In the genomic region with DNA sequence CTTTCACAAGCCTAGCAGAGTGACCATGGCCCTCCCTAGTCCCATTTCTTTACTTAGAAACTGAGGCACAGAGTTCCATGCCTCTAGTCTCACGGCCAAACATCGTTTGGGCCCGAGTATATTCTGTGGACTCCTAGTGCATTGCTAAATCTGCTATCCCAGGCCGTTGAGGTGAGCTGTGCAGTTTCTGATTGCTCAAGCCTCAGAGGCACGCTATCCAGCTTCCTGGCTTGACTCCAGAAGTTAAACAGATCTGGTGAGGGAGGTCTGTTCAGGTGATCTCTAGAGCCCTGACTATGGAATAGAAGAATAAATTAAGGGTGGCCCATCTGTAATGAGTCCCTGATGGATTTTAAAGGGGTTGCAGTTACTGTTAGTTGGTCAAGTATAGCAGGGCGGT, we compare ENCODE assay signal across 30 mouse cellular contexts. TPM values are rescaled to one million over a fixed set of nuclear protein-coding genes. Genes with fewer than 3 reads are reported as not detected.
DNase-seq lines count a peak whose midpoint lies in the region; ATAC-seq lines count a peak whose summit lies in the region.
"Had no signal": no experiment of that assay in that cellular context is flagged by ENCODE, and none has a peak within 500 bp of the region (broad histone marks: within the 10 kb centered on the region; RNA-seq: fewer than 3 reads in every experiment).

No protein-coding gene starts in this region.

- WGBS in forebrain, embryonic 15.5 days = 85% methylated on average over 6 of the region's 6 CpGs
- 86% methylated on average over 6 of the region's 6 CpGs for WGBS in forebrain, embryonic 14.5 days
- WGBS in intestine, embryonic 15.5 days = 74% methylated on average over 6 of the region's 6 CpGs
- WGBS in intestine, embryonic 16.5 days = 74% methylated on average over 6 of the region's 6 CpGs
- WGBS in lung, embryonic 15.5 days = 84% methylated on average over 6 of the region's 6 CpGs

- H3K4me3 ChIP-seq in forebrain, embryonic 15.5 days = no peak overlapping the region
- H3K4me3 ChIP-seq in forebrain, embryonic 14.5 days (ENCODE audit: low read depth, low read length) = no peak overlapping the region
- no peak overlapping the region for H3K4me3 ChIP-seq in intestine, embryonic 15.5 days (replicated peaks)
- H3K4me3 ChIP-seq in intestine, embryonic 16.5 days (ENCODE audit: low read length) = no peak overlapping the region
- H3K4me3 ChIP-seq in lung, embryonic 15.5 days = no peak overlapping the region
- H3K4me3 ChIP-seq: heart, embryonic 13.5 days; midbrain, embryonic 12.5 days; myocyte; neural tube, embryonic 13.5 days had no signal

- H3K27ac ChIP-seq in forebrain, embryonic 15.5 days (replicated peaks) = 0 out of 2 replicates have a peak overlapping the region, but pooled peaks have one; percentile 24
- no peak overlapping the region; the same call in 1 of the 2 replicates for H3K27ac ChIP-seq in forebrain, embryonic 14.5 days (ENCODE audit: low read depth, low read length)
- 0 out of 2 replicates have a peak overlapping the region, but pooled peaks have one; percentile 36 for H3K27ac ChIP-seq in intestine, embryonic 15.5 days
- no peak overlapping the region for H3K27ac ChIP-seq in intestine, embryonic 16.5 days (ENCODE audit: low read length)
- H3K27ac ChIP-seq in lung, embryonic 15.5 days = peak overlapping the region; percentile 72
- H3K27ac ChIP-seq: midbrain, embryonic 12.5 days; neural tube, embryonic 13.5 days had no signal

- no peak overlapping the region for H3K4me2 ChIP-seq in forebrain, embryonic 15.5 days (replicated peaks)
- H3K4me2 ChIP-seq in forebrain, embryonic 14.5 days (ENCODE audit: low read length) = no peak overlapping the region
- H3K4me2 ChIP-seq in intestine, embryonic 15.5 days (replicated peaks) = no peak overlapping the region
- no peak overlapping the region for H3K4me2 ChIP-seq in intestine, embryonic 16.5 days (ENCODE audit: low read depth, low read length)
- H3K4me2 ChIP-seq in lung, embryonic 15.5 days = no peak overlapping the region
- H3K4me2 ChIP-seq: heart, embryonic 13.5 days; midbrain, embryonic 12.5 days; neural tube, embryonic 13.5 days had no signal

- peaks cover 72% of the 10 kb centered on the region for H3K4me1 ChIP-seq in forebrain, embryonic 15.5 days
- peaks cover 12% of the 10 kb centered on the region for H3K4me1 ChIP-seq in forebrain, embryonic 14.5 days (ENCODE audit: control insufficient read depth, insufficient read depth, low read length)
- H3K4me1 ChIP-seq in intestine, embryonic 15.5 days (replicated peaks) = no peaks in the 10 kb centered on the region
- H3K4me1 ChIP-seq in intestine, embryonic 16.5 days (ENCODE audit: control insufficient read depth, insufficient read depth, low read length) = no peaks in the 10 kb centered on the region
- peaks cover 7% of the 10 kb centered on the region; the same call in 1 of the 2 replicates for H3K4me1 ChIP-seq in lung, embryonic 15.5 days

- no peak overlapping the region for H3K9ac ChIP-seq in forebrain, embryonic 15.5 days (replicated peaks)
- H3K9ac ChIP-seq in forebrain, embryonic 14.5 days (ENCODE audit: low read length) = no peak overlapping the region
- H3K9ac ChIP-seq in intestine, embryonic 15.5 days = no peak overlapping the region
- no peak overlapping the region for H3K9ac ChIP-seq in intestine, embryonic 16.5 days (ENCODE audit: low read depth, low read length)
- no peak overlapping the region for H3K9ac ChIP-seq in lung, embryonic 15.5 days
- H3K9ac ChIP-seq: heart, embryonic 13.5 days; midbrain, embryonic 12.5 days; neural tube, embryonic 13.5 days had no signal

- no peaks in the 10 kb centered on the region for H3K9me3 ChIP-seq in forebrain, embryonic 15.5 days
- H3K9me3 ChIP-seq in forebrain, embryonic 14.5 days (replicated peaks; ENCODE audit: control insufficient read depth, low read length) = no peaks in the 10 kb centered on the region
- H3K9me3 ChIP-seq in intestine, embryonic 15.5 days = no peaks in the 10 kb centered on the region
- no peaks in the 10 kb centered on the region for H3K9me3 ChIP-seq in intestine, embryonic 16.5 days (ENCODE audit: control insufficient read depth, low read length)
- no peaks in the 10 kb centered on the region for H3K9me3 ChIP-seq in lung, embryonic 15.5 days
- H3K9me3 ChIP-seq: G1E; heart, embryonic 13.5 days; midbrain, embryonic 12.5 days; neural tube, embryonic 13.5 days had no signal

- no peaks in the 10 kb centered on the region for H3K27me3 ChIP-seq in forebrain, embryonic 15.5 days
- H3K27me3 ChIP-seq in forebrain, embryonic 14.5 days (replicated peaks; ENCODE audit: control insufficient read depth, insufficient read depth, low read length) = no peaks in the 10 kb centered on the region
- no peaks in the 10 kb centered on the region for H3K27me3 ChIP-seq in intestine, embryonic 15.5 days (replicated peaks)
- H3K27me3 ChIP-seq in intestine, embryonic 16.5 days (replicated peaks; ENCODE audit: control insufficient read depth, insufficient read depth, low read length) = no peaks in the 10 kb centered on the region
- no peaks in the 10 kb centered on the region for H3K27me3 ChIP-seq in lung, embryonic 15.5 days
- H3K27me3 ChIP-seq: CH12.LX; heart, embryonic 13.5 days; midbrain, embryonic 12.5 days; neural tube, embryonic 13.5 days; Patski had no signal

- DNase-seq in forebrain, embryonic 14.5 days (ENCODE audit: low spot score) = no peak
- no peak for DNase-seq in lung, postnatal 4 days
- DNase-seq in lung, postnatal 25 days (ENCODE audit: low spot score) = peak; percentile 39
- DNase-seq: adrenal gland, postnatal 36 days; B cell, adult 2 months; cerebellum, adult 9-10 months; gastrocnemius, postnatal 14 days; heart, adult 11 months; kidney, postnatal 10 days; retina, postnatal 1 day; right cerebral cortex, postnatal 25 days; spleen, adult 18-20 months had no signal

- no peak for ATAC-seq in forebrain, embryonic 15.5 days (replicated peaks)
- ATAC-seq in forebrain, embryonic 14.5 days = no peak
- ATAC-seq in intestine, embryonic 15.5 days = no peak
- ATAC-seq in intestine, embryonic 16.5 days = no peak
- ATAC-seq in lung, embryonic 15.5 days (ENCODE audit: borderline replicate concordance, extremely low read depth, low FRiP score, low TSS enrichment) = no peak
- no peak for ATAC-seq in megakaryocyte progenitor cell, adult 5-6 weeks (replicated peaks; ENCODE audit: poor library complexity)
- ATAC-seq: Patski had no signal

- H3K36me3 ChIP-seq in forebrain, embryonic 15.5 days = peaks cover 57% of the 10 kb centered on the region
- H3K36me3 ChIP-seq in forebrain, embryonic 14.5 days (ENCODE audit: control insufficient read depth, insufficient read depth, low read length) = peaks cover 88% of the 10 kb centered on the region
- peaks cover 60% of the 10 kb centered on the region for H3K36me3 ChIP-seq in intestine, embryonic 15.5 days
- peaks cover 45% of the 10 kb centered on the region for H3K36me3 ChIP-seq in intestine, embryonic 16.5 days (ENCODE audit: control insufficient read depth, insufficient read depth, low read length)
- peaks cover 87% of the 10 kb centered on the region for H3K36me3 ChIP-seq in lung, embryonic 15.5 days

RNA-seq across cellular contexts. Expression of a gene that starts 30.1 kb away (rescaled TPM):
- polyA plus RNA-seq in forebrain, embryonic 15.5 days (2015; fragmentation: Nextera tagmentation; extraction: Ambion mirVana) = 1.5 and 2.0 TPM in 2 replicates
- polyA plus RNA-seq in forebrain, embryonic 14.5 days (2014; fragmentation: Nextera tagmentation; extraction: Ambion mirVana) = 1.1 and 2.5 TPM in 2 replicates
- polyA plus RNA-seq in intestine, embryonic 15.5 days (2015; fragmentation: Nextera tagmentation; extraction: Ambion mirVana) = 0.64 and 1.00 TPM in 2 replicates
- 0.76 and 0.81 TPM in 2 replicates for polyA plus RNA-seq in intestine, embryonic 16.5 days (2015; fragmentation: Nextera tagmentation; extraction: Ambion mirVana)
- polyA plus RNA-seq in lung, embryonic 15.5 days (2015; fragmentation: Nextera tagmentation; extraction: Ambion mirVana) = not detected in 2 replicates
- total RNA-seq in megakaryocyte progenitor cell, adult 5-6 weeks (2015) = not detected in 2 replicates
- total RNA-seq in megakaryocyte progenitor cell, adult 5-6 weeks (2017) = not detected in 2 replicates
- total RNA-seq: adrenal gland, adult 18-20 months; adrenal gland, postnatal 36 days; CH12.LX; gastrocnemius, postnatal 14 days; heart, postnatal 25 days; liver, adult 2 months; megakaryocyte, adult 5-6 weeks had no signal
- polyA plus RNA-seq: G1E; heart, embryonic 13.5 days; limb, embryonic 11.5 days; liver, adult 2 months; myocyte; Patski; urinary bladder, adult 2 months had no signal

RNA-seq across cellular contexts. Expression of a gene that starts 37.9 kb away (rescaled TPM):
- polyA plus RNA-seq in forebrain, embryonic 15.5 days (2015; fragmentation: Nextera tagmentation; extraction: Ambion mirVana) = 0.52 and 0.53 TPM in 2 replicates
- polyA plus RNA-seq in forebrain, embryonic 14.5 days (2014; fragmentation: Nextera tagmentation; extraction: Ambion mirVana) = 0.13 and 0.37 TPM in 2 replicates
- 0.55 and 0.62 TPM in 2 replicates for polyA plus RNA-seq in intestine, embryonic 15.5 days (2015; fragmentation: Nextera tagmentation; extraction: Ambion mirVana)
- 0.34 and 0.54 TPM in 2 replicates for polyA plus RNA-seq in intestine, embryonic 16.5 days (2015; fragmentation: Nextera tagmentation; extraction: Ambion mirVana)
- 0.38 and 0.80 TPM in 2 replicates for polyA plus RNA-seq in lung, embryonic 15.5 days (2015; fragmentation: Nextera tagmentation; extraction: Ambion mirVana)
- 0.07 and 0.22 TPM in 2 replicates for total RNA-seq in megakaryocyte progenitor cell, adult 5-6 weeks (2015)
- 0.68 TPM in 1 of 2 replicates, not detected in the other for total RNA-seq in megakaryocyte progenitor cell, adult 5-6 weeks (2017)
- total RNA-seq: heart, postnatal 25 days had no signal

RNA-seq across cellular contexts. Expression of a gene that starts 38.4 kb away (rescaled TPM):
- polyA plus RNA-seq in forebrain, embryonic 15.5 days (2015; fragmentation: Nextera tagmentation; extraction: Ambion mirVana) = 184 and 187 TPM in 2 replicates
- polyA plus RNA-seq in forebrain, embryonic 14.5 days (2014; fragmentation: Nextera tagmentation; extraction: Ambion mirVana) = 163 and 183 TPM in 2 replicates
- polyA plus RNA-seq in intestine, embryonic 15.5 days (2015; fragmentation: Nextera tagmentation; extraction: Ambion mirVana) = 331 and 342 TPM in 2 replicates
- 341 and 355 TPM in 2 replicates for polyA plus RNA-seq in intestine, embryonic 16.5 days (2015; fragmentation: Nextera tagmentation; extraction: Ambion mirVana)
- polyA plus RNA-seq in lung, embryonic 15.5 days (2015; fragmentation: Nextera tagmentation; extraction: Ambion mirVana) = 362 and 365 TPM in 2 replicates
- total RNA-seq in megakaryocyte progenitor cell, adult 5-6 weeks (2015) = 326 and 354 TPM in 2 replicates
- 314 and 317 TPM in 2 replicates for total RNA-seq in megakaryocyte progenitor cell, adult 5-6 weeks (2017)

RNA-seq across cellular contexts. Expression of a gene that starts 50.2 kb away (rescaled TPM):
- polyA plus RNA-seq in forebrain, embryonic 15.5 days (2015; fragmentation: Nextera tagmentation; extraction: Ambion mirVana) = 105 TPM in 2 replicates
- polyA plus RNA-seq in forebrain, embryonic 14.5 days (2014; fragmentation: Nextera tagmentation; extraction: Ambion mirVana) = 72.7 and 78.5 TPM in 2 replicates
- polyA plus RNA-seq in intestine, embryonic 15.5 days (2015; fragmentation: Nextera tagmentation; extraction: Ambion mirVana) = 68.4 and 73.7 TPM in 2 replicates
- polyA plus RNA-seq in intestine, embryonic 16.5 days (2015; fragmentation: Nextera tagmentation; extraction: Ambion mirVana) = 66.8 and 71.3 TPM in 2 replicates
- 83.9 and 89.4 TPM in 2 replicates for polyA plus RNA-seq in lung, embryonic 15.5 days (2015; fragmentation: Nextera tagmentation; extraction: Ambion mirVana)
- total RNA-seq in megakaryocyte progenitor cell, adult 5-6 weeks (2015) = 14.2 and 17.9 TPM in 2 replicates
- 6.2 and 7.5 TPM in 2 replicates for total RNA-seq in megakaryocyte progenitor cell, adult 5-6 weeks (2017)

Comparison
In these comparisons a context has a peak if more than half of its experiments do, and no peak if none do; other contexts are left out.
1. H3K27ac ChIP-seq: peak in forebrain, embryonic 15.5 days (single experiment), intestine, embryonic 15.5 days (single experiment) and lung, embryonic 15.5 days (single experiment); none in forebrain, embryonic 14.5 days (single experiment) and intestine, embryonic 16.5 days (single experiment).